Mouse (Mus musculus): ENCODE measurements around the gene Fgd6.

DNA sequence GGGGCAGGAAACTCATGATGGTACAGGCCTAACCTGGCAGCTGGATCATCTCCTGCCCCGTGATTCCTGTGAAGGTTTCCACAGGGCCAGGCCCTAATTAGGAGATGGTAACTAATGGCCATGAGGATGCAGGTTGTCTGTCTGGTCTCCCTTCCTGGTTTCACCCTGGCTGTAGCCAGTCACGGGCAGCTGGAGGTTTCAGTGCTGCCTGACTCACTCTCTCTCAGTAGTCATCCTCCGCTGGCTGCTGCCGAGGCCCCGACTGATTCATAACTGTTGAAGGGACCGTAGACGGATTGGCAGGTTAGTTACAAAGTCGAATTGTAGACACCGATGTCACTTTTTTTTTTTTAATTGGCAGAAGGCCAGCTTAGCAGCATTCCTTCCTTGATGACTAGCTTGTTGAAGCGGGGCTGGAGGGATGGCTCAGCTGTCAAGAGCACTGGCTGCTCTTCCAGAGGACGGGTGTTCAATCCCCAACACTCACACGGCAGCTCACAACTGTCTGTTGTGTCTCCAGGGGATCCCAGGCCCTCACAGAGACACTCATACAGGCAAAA lies 81.1 kb downstream of the Fgd6 start:
- TF ChIP-seq CTCF (IDR thresholded peaks at IDR 0.05; ENCODE audit: low read depth, low read length) (no peak), GATA1 (IDR thresholded peaks at IDR 0.05; ENCODE audit: borderline replicate concordance, low read length) (no peak), TAL1 (conservative IDR thresholded peaks at IDR 0.05; ENCODE audit: low read depth, low read length) (no peak), POLR2AphosphoS5 (IDR thresholded peaks at IDR 0.05; ENCODE audit: insufficient replicate concordance, low read depth, low read length) (no peak)

All from G1E (cell line).